Mouse (Mus musculus) myocyte (in vitro differentiated cells): Measurements from ENCODE around the gene Trp53. TPM values are rescaled to one million over a fixed set of nuclear protein-coding genes. Genes with fewer than 3 reads are reported as not detected.
"Not testable (repeated sequence)": the region's sequence is repeated elsewhere in the genome, so short reads cannot be mapped to it uniquely, and the experiment has no call there.

Source experiments
- H3K27me3 ChIP-seq: one replicate; pipeline ENCODE4 v1.6.1; 2011; ENCODE audit not compliant: control insufficient read depth, insufficient read depth, insufficient read length
- H3K36me3 ChIP-seq: one replicate; pipeline ENCODE4 v1.6.1; 2011; ENCODE audit not compliant: control insufficient read depth, insufficient read depth
- H3K4me2 ChIP-seq: one replicate; pipeline ENCODE4 v1.6.1; 2011; ENCODE audit warnings: low read depth, control low read depth
- H3K4me3 ChIP-seq: one replicate; pipeline ENCODE4 v1.5.1; 2011; ENCODE audit warnings: mild to moderate bottlenecking, control low read depth, moderate library complexity
- H3K79me2 ChIP-seq: one replicate; pipeline ENCODE4 v1.6.1; 2011; ENCODE audit not compliant: control insufficient read depth, insufficient read depth
- H3ac ChIP-seq: one replicate; pipeline ENCODE4 v1.6.1; 2011; ENCODE audit not compliant: control insufficient read depth, insufficient read length
- CEBPB ChIP-seq: IDR thresholded peaks from 2 replicates; pipeline ENCODE4 v1.6.1; 2011; ENCODE audit warnings: mild to moderate bottlenecking, moderate library complexity; ENCODE audit not compliant: poor library complexity, insufficient read depth, severe bottlenecking
- E2F4 ChIP-seq: IDR thresholded peaks from one replicate; pipeline ENCODE4 v1.6.1; 2011; ENCODE audit warnings: mild to moderate bottlenecking, control low read depth, moderate library complexity; ENCODE audit not compliant: insufficient read depth
- MAX ChIP-seq: IDR thresholded peaks from one replicate; pipeline ENCODE4 v1.6.1; 2011; ENCODE audit warnings: low read depth, mild to moderate bottlenecking, control low read depth
- MYOD1 ChIP-seq, 3 experiments: IDR thresholded peaks; one replicate each; pipeline ENCODE4 v1.6.1; 2011; ENCODE audit warnings: control low read depth in 2 of 3, low read depth in 2 of 3, mild to moderate bottlenecking in 2 of 3, moderate library complexity in 1 of 3; ENCODE audit not compliant: insufficient read length in 2 of 3, control insufficient read depth in 1 of 3
- MYOG ChIP-seq, 3 experiments: IDR thresholded peaks; one replicate each; pipeline ENCODE4 v1.6.1; 2011; ENCODE audit warnings: control low read depth in 2 of 3, low read depth in 2 of 3, mild to moderate bottlenecking in 2 of 3; ENCODE audit not compliant: insufficient read length in 2 of 3, control insufficient read depth in 1 of 3, insufficient read depth in 1 of 3
- POLR2A ChIP-seq: IDR thresholded peaks from one replicate; pipeline ENCODE4 v1.6.1; 2011; ENCODE audit warnings: low read depth, mild to moderate bottlenecking, control low read depth, moderate library complexity; ENCODE audit not compliant: insufficient read length
- POLR2AphosphoS2 ChIP-seq: IDR thresholded peaks from one replicate; pipeline ENCODE4 v1.6.1; 2011; ENCODE audit warnings: low read depth, control low read depth; ENCODE audit not compliant: insufficient read length
- REST ChIP-seq: IDR thresholded peaks from one replicate; pipeline ENCODE4 v1.6.1; 2011; ENCODE audit warnings: mild to moderate bottlenecking, control low read depth, moderate library complexity; ENCODE audit not compliant: insufficient read depth, insufficient read length
- SRF ChIP-seq: IDR thresholded peaks from one replicate; pipeline ENCODE4 v1.6.1; 2011; ENCODE audit warnings: low read depth; ENCODE audit not compliant: control insufficient read depth, insufficient read length
- TCF12 ChIP-seq: IDR thresholded peaks from one replicate; pipeline ENCODE4 v1.6.1; 2011; ENCODE audit warnings: mild to moderate bottlenecking, control low read depth; ENCODE audit not compliant: poor library complexity, insufficient read depth, severe bottlenecking
- TCF3 ChIP-seq: IDR thresholded peaks from one replicate; pipeline ENCODE4 v1.6.1; 2011; ENCODE audit warnings: low read depth, control low read depth; ENCODE audit not compliant: insufficient read length
- USF1 ChIP-seq: IDR thresholded peaks from one replicate; pipeline ENCODE4 v1.6.1; 2011; ENCODE audit warnings: low read depth, mild to moderate bottlenecking, control low read depth, moderate library complexity
- polyA plus RNA-seq: library from polyadenylated mRNA; unstranded; fragments of >200 nt; fragmentation: generic; extraction: Trizol; gene quantifications from one replicate; pipeline ENCODE4 v1.2.1, GENCODE M21; 2012; ENCODE audit warnings: missing spikeins

Trp53 gene
- polyA plus RNA-seq, 1 experiment = 119 TPM

- no peak overlapping the region for H3K4me2 ChIP-seq
- H3K36me3 ChIP-seq = no peaks in the 10 kb centered on the region
- peaks cover 7% of the 10 kb centered on the region for H3K27me3 ChIP-seq
- H3K4me3 ChIP-seq = no peak overlapping the region
- no peak for TF ChIP-seq MYOG (IDR thresholded peaks at IDR 0.05; ENCODE audit: control insufficient read depth in 1 of 3, insufficient read depth in 1 of 3, insufficient read length in 2 of 3, low read depth in 2 of 3)
- no peak for TF ChIP-seq REST
- no peak overlapping the region for H3ac ChIP-seq
- H3K79me2 ChIP-seq = no peaks in the 10 kb centered on the region
Measured at GRCm38 (mm10) chr11:69620394-69621081, 40.4 kb downstream of the Trp53 start.

DNA sequence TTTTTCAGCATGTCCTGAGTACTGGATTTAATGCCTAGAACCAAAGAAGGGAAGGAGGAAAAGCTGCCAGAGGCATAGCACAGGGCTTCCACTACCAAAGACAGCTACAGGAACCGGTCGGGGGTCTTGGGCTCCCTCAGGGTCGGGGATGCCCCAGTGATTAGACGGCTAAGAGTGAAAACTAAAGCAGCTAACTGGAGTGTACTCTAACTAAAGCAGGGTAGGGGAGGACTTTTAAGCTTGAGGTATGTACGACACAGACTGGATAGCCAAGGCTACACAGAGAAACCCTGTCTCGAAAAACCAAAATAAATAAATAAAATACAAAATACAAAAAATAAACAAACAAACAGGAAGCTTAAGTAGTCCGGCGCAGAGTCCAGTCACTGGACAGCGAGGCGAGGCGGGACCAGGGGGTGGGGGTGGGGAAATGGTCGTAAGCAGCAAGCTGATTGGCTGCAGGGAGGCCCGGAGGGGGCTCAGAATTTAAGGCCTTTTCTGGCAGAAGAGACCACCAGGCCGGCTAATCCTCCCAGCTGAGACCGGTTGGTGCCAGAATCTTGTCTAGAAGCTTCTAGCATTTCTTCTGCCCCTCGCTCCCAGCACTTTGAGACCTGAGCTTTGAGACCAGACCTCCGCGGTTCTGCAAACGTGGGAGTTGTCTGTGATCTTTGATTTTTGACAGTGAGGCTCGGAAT, 41.6 kb downstream of the Trp53 start, which contains the start of gene Sat2:
Gene Sat2, plus strand, starts transcription at position 454 of the 698 bp plus-strand sequence.
- H3K4me2 ChIP-seq = peak within 1 kb of the TSS; percentile 91
- peak; percentile 31 for TF ChIP-seq POLR2A
- TF ChIP-seq TCF12 = no peak
- no peak for TF ChIP-seq MAX
- H3K27me3 ChIP-seq = peaks cover 7% of the 10 kb centered on the region
- peak within 1 kb of the TSS; percentile 55 for H3K4me3 ChIP-seq
- H3ac ChIP-seq = peak within 1 kb of the TSS; percentile 24
- no peaks in the 10 kb centered on the region for H3K36me3 ChIP-seq
- no peaks in the 10 kb centered on the region for H3K79me2 ChIP-seq

DNA sequence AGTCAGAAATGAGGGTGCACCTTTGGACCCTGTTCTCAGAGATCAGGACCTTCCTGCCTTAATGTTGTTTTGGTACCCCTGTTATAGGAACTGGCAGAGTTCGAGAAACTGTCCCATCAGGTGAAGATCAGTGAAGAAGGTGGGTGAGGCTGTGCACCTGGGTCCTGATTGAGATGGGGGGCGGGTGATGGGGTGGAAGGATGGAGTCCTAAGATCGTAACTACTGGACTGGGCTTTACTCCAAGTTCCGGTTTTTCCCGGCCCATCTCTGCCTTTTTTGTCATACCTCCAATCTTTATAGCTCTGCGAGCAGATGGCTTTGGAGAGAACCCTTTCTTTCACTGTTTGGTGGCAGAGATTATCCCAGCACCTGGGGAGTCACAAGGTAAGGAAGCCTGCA, 42.2 kb downstream of the Trp53 start:
- H3K79me2 ChIP-seq = no peaks in the 10 kb centered on the region
- peak overlapping the region; percentile 91 for H3K4me2 ChIP-seq
- peak overlapping the region; percentile 24 for H3ac ChIP-seq
- peak overlapping the region; percentile 55 for H3K4me3 ChIP-seq
- TF ChIP-seq SRF (no peak), TCF12 (no peak), MYOD1 (IDR thresholded peaks at IDR 0.05; ENCODE audit: control insufficient read depth in 1 of 3, insufficient read length in 2 of 3, low read depth in 2 of 3) (no peak), E2F4 (no peak), MAX (no peak), POLR2A (no peak), REST (no peak), MYOG (IDR thresholded peaks at IDR 0.05; ENCODE audit: control insufficient read depth in 1 of 3, insufficient read depth in 1 of 3, insufficient read length in 2 of 3, low read depth in 2 of 3) (no peak), TCF3 (no peak), POLR2AphosphoS2 (no peak), USF1 (no peak), CEBPB (no peak)
- H3K27me3 ChIP-seq = peaks cover 7% of the 10 kb centered on the region
- no peaks in the 10 kb centered on the region for H3K36me3 ChIP-seq

GRCm38 (mm10) chr11:69623006-69623405, 42.8 kb downstream of the Trp53 start:
- Histone ChIP-seq H3K4me3 (peak overlapping the region; percentile 55), H3ac (no peak overlapping the region), H3K27me3 (peaks cover under 1% of the 10 kb centered on the region), H3K79me2 (no peaks in the 10 kb centered on the region), H3K36me3 (no peaks in the 10 kb centered on the region), H3K4me2 (no peak overlapping the region)
- TF ChIP-seq MAX = no peak
- no peak for TF ChIP-seq CEBPB
- TF ChIP-seq TCF12 = no peak
- no peak for TF ChIP-seq TCF3
- TF ChIP-seq POLR2AphosphoS2 = no peak
- no peak for TF ChIP-seq MYOD1 (IDR thresholded peaks at IDR 0.05; ENCODE audit: control insufficient read depth in 1 of 3, insufficient read length in 2 of 3, low read depth in 2 of 3)
- TF ChIP-seq POLR2A = no peak
- no peak for TF ChIP-seq REST
- TF ChIP-seq SRF = no peak
- TF ChIP-seq USF1 = no peak
- no peak for TF ChIP-seq E2F4
- TF ChIP-seq MYOG (IDR thresholded peaks at IDR 0.05; ENCODE audit: control insufficient read depth in 1 of 3, insufficient read depth in 1 of 3, insufficient read length in 2 of 3, low read depth in 2 of 3) = no peak

GRCm38 (mm10) chr11:69624339-69624738, 44.2 kb downstream of the Trp53 start:
- not testable (repeated sequence) for H3K27me3 ChIP-seq, H3K4me2 ChIP-seq, H3ac ChIP-seq

More at GRCm38 (mm10) chr11:69624339-69624738, 44.2 kb downstream of the Trp53 start:
- H3K4me3 ChIP-seq, H3K36me3 ChIP-seq, H3K79me2 ChIP-seq: not testable (repeated sequence)
